Mouse (Mus musculus): ENCODE results near the gene Cobl. TPM values are rescaled to one million over a fixed set of nuclear protein-coding genes. Genes with fewer than 3 reads are reported as not detected.

Gene Cobl
- total and polyA plus RNA-seq, 2 experiments from 2014 or later = 17.2 to 24.5 TPM

DNA sequence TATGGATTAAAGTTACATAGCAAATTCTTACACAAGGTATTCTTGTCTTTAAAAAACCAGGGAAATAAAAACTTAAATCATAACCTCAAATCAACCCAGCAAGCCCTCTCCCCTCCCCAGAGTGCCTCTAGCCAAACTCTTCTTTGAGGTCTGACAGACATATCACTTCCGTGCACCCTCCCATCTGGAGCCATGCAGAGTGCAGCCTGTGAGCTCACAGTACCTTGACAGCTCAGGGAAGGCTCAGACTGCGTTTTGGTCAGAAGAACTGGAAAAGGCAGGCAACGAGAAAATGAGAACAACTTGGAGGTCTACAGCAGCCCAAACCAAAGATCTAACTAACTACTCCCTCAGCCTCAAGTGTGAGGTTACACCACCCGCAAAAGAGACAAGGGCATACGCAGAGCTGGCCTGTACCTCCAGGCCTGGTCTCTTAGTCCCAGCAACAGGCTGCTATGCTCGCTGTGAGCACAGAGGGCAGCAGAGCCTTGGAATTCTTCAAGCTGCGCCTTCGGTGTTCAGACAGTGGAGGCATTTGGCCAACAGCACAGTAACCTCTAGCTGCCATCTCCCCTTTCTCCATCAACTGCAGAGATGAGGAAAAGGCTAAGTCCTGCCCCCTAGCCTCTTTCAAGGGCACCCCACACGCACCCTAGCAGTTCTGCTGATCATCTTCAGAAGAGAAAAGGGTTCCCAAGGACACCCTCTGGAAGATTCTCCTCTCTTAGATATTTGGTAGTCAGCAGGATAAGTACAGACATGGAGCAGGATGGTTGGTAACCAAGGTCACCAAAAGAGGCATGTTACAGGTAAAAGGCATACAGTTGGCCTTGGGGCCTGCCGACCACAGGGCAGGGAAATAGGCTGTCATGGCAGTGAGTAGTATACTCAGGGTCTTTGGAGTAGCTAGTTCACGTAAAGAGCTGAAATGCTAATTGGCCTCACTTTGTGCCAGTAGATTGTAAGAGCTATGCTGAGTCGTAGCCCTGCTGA, 91.4 kb downstream of the Cobl start:
- H3K4me1 ChIP-seq (ENCODE audit: insufficient read depth, low read length) = no peaks in the 10 kb centered on the region
- no peak overlapping the region for H3K27ac ChIP-seq (ENCODE audit: low read depth, low read length)
- H3K9me3 ChIP-seq (ENCODE audit: low read length) = no peaks in the 10 kb centered on the region
- H3K36me3 ChIP-seq (ENCODE audit: insufficient read depth, low read length) = no peaks in the 10 kb centered on the region; the same call in 1 of the 2 replicates
- peak; percentile 91 for DNase-seq (ENCODE audit: low spot score)
- no peak overlapping the region for H3K4me2 ChIP-seq (ENCODE audit: low read depth, low read length, poor library complexity, severe bottlenecking)
- no peak overlapping the region for H3K4me3 ChIP-seq (ENCODE audit: low read depth, low read length)
- ATAC-seq (ENCODE audit: low FRiP score) = peak; percentile 88
- H3K27me3 ChIP-seq (ENCODE audit: insufficient read depth, low read length) = no peaks in the 10 kb centered on the region
- no peak overlapping the region for H3K9ac ChIP-seq (replicated peaks; ENCODE audit: low read length, poor library complexity, severe bottlenecking)
- 26% methylated on average over 12 of the region's 12 CpGs for WGBS
- peak; percentile 88 for TF ChIP-seq CTCF (IDR thresholded peaks at IDR 0.05)

DNA sequence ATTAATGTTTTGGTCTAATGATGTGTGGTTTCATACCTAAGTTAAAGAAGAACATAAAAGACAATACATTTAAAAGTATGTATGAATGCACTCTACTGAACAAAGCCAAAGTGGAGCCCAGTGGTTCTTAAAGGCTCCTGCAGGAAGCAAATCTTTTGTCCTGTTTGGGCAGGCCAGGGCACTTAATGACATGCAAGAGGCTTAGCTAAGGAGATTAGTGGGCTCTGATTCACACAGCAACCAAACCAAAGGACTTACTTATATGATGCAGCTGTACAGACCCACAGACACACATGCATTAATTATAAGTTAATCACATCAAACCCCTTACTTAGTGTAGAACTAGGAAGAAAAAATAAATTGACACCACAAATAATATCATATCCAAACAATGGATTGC, 93.8 kb downstream of the Cobl start:
- Histone ChIP-seq H3K4me2 (ENCODE audit: low read depth, low read length, poor library complexity, severe bottlenecking) (no peak overlapping the region), H3K4me1 (ENCODE audit: insufficient read depth, low read length) (no peaks in the 10 kb centered on the region), H3K9me3 (ENCODE audit: low read length) (no peaks in the 10 kb centered on the region), H3K27me3 (ENCODE audit: insufficient read depth, low read length) (no peaks in the 10 kb centered on the region), H3K9ac (replicated peaks; ENCODE audit: low read length, poor library complexity, severe bottlenecking) (no peak overlapping the region), H3K27ac (ENCODE audit: low read depth, low read length) (no peak overlapping the region), H3K4me3 (ENCODE audit: low read depth, low read length) (no peak overlapping the region), H3K36me3 (ENCODE audit: insufficient read depth, low read length) (no peaks in the 10 kb centered on the region; the same call in 1 of the 2 replicates)
- DNase-seq (ENCODE audit: low spot score) = no peak
- ATAC-seq (ENCODE audit: low FRiP score) = no peak
- TF ChIP-seq CTCF (IDR thresholded peaks at IDR 0.05) = no peak

DNA sequence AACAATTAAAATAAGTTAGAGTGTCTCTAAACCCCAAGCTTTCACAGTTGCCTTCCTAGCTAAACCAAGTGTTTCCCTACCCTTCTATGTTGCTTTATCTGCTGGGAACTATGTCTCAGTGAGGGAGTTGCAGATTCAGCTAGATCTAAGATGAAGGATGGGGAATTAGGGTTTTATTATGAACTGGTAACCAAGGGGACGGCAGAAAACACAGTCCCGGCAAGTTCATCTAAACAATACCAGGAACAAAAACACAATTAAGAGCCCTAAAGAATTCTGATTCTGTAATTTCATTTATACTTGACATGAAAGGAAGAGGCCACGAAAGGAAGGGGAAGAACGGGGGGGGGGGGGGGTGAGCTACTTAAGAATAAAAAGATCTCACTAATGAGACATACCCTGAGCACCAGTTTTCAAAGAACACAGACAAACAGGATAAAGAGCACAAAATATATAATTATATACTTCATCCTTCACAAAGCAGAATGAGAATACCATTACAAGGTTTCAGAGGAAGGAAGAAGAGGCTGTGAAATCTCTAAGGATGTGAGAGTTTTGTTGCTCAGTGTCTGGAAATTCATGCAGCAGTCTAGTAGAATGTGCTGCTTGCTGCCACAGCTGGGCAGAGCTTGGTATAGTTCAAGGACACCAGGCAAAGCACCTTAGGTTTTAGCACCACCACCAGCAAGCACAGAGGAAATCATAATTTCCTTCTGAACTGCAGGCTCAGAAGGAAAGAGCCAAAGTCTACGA, 97.2 kb downstream of the Cobl start:
- no peaks in the 10 kb centered on the region for H3K9me3 ChIP-seq (ENCODE audit: low read length)
- H3K4me2 ChIP-seq (ENCODE audit: low read depth, low read length, poor library complexity, severe bottlenecking) = no peak overlapping the region
- TF ChIP-seq CTCF (IDR thresholded peaks at IDR 0.05) = peak; percentile 32
- ATAC-seq (ENCODE audit: low FRiP score) = 0 out of 2 replicates have a peak, but pooled peaks have one; percentile 16
- no peak for DNase-seq (ENCODE audit: low spot score)
- 41% methylated on average over 5 of the region's 5 CpGs for WGBS
- H3K9ac ChIP-seq (replicated peaks; ENCODE audit: low read length, poor library complexity, severe bottlenecking) = no peak overlapping the region
- no peak overlapping the region for H3K4me3 ChIP-seq (ENCODE audit: low read depth, low read length)
- H3K27ac ChIP-seq (ENCODE audit: low read depth, low read length) = no peak overlapping the region
- H3K36me3 ChIP-seq (ENCODE audit: insufficient read depth, low read length) = no peaks in the 10 kb centered on the region
- no peaks in the 10 kb centered on the region for H3K27me3 ChIP-seq (ENCODE audit: insufficient read depth, low read length)
- H3K4me1 ChIP-seq (ENCODE audit: insufficient read depth, low read length) = no peaks in the 10 kb centered on the region

DNA sequence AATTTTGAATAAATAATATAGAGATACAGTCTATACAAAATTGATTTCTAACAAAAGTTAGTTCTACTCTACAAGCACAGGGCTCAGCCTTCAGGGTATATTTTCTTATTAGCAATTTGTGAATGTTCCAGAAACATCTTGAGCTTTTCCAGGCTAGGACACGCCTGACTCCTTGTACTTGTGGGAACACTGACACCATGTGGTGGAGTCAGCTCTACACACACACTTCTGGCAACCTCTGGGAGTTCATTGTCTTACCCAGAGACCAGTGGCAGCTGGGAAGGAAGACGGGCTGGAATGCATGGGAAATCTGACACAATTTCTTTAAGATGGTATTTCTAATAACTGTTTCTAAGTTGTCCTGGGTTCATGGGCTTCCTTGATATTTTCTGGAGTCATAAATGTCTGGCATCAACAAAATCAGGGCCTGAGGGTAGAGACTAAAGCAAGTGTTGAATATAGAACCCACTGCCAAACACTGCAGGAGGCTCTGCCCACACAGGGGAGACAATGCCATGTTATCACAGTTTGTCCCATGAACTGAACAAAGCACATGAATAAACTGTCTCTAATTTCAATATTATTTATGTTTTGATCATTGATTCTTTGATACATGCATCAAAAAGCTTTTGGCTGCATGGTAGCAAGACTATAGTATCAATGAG, 105.3 kb downstream of the Cobl start:
- Histone ChIP-seq H3K36me3 (ENCODE audit: insufficient read depth, low read length) (no peaks in the 10 kb centered on the region), H3K4me2 (ENCODE audit: low read depth, low read length, poor library complexity, severe bottlenecking) (no peak overlapping the region), H3K9ac (replicated peaks; ENCODE audit: low read length, poor library complexity, severe bottlenecking) (no peak overlapping the region), H3K9me3 (ENCODE audit: low read length) (no peaks in the 10 kb centered on the region), H3K27ac (ENCODE audit: low read depth, low read length) (no peak overlapping the region), H3K27me3 (ENCODE audit: insufficient read depth, low read length) (no peaks in the 10 kb centered on the region), H3K4me1 (ENCODE audit: insufficient read depth, low read length) (no peaks in the 10 kb centered on the region), H3K4me3 (ENCODE audit: low read depth, low read length) (no peak overlapping the region)
- WGBS = 6% methylated on average over 2 of the region's 2 CpGs
- DNase-seq (ENCODE audit: low spot score) = peak; percentile 88
- peak; percentile 91 for ATAC-seq (ENCODE audit: low FRiP score)
- peak; percentile 88 for TF ChIP-seq CTCF (IDR thresholded peaks at IDR 0.05)

DNA sequence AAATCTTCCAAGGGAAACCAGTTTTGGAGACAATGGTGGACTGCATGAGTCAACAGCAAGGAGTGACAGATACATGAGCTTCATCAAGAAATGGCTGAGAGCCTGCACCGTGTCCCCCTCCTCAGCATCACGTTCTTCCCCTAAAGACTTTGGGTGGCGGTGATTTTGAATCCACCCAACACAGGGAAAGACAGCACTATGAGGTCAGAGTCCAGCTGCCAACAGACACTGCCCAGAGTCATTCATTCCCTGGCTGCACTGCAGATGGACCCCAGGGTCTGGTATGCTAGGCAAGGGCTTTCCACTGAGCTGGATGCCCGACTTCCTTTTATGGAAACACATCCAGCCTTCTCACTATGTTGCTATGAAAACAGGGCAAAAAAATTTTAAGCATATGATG, 106.2 kb downstream of the Cobl start:
- no peaks in the 10 kb centered on the region for H3K9me3 ChIP-seq (ENCODE audit: low read length)
- no peaks in the 10 kb centered on the region for H3K27me3 ChIP-seq (ENCODE audit: insufficient read depth, low read length)
- 80% methylated on average over 4 of the region's 4 CpGs for WGBS
- DNase-seq (ENCODE audit: low spot score) = no peak
- ATAC-seq (ENCODE audit: low FRiP score) = no peak
- TF ChIP-seq CTCF (IDR thresholded peaks at IDR 0.05) = no peak
- no peak overlapping the region for H3K27ac ChIP-seq (ENCODE audit: low read depth, low read length)
- no peak overlapping the region for H3K4me3 ChIP-seq (ENCODE audit: low read depth, low read length)
- no peaks in the 10 kb centered on the region for H3K36me3 ChIP-seq (ENCODE audit: insufficient read depth, low read length)
- H3K4me1 ChIP-seq (ENCODE audit: insufficient read depth, low read length) = no peaks in the 10 kb centered on the region
- H3K9ac ChIP-seq (replicated peaks; ENCODE audit: low read length, poor library complexity, severe bottlenecking) = no peak overlapping the region
- H3K4me2 ChIP-seq (ENCODE audit: low read depth, low read length, poor library complexity, severe bottlenecking) = no peak overlapping the region

All from midbrain, postnatal 0 days (tissue).